Mouse (Mus musculus) heart, postnatal 4 days (tissue): Measurements from ENCODE around the gene Cbs. TPM values are rescaled to one million over a fixed set of nuclear protein-coding genes. Genes with fewer than 3 reads are reported as not detected.
A peak's percentile ranks its signal among the peaks of the same experiment; 100 is the strongest.

ENCODE experiments used
- DNase-seq: peaks from one replicate; pipeline ENCODE4 v3.0.0; 2021
- microRNA-seq, 2 experiments: library from miRNA; unstranded; fragments of <30 nt; microRNA quantifications; one replicate each; pipeline ENCODE4 v1.2.0; 2021 to 2022
- total RNA-seq, 2 experiments: library from RNA; stranded (reverse); gene quantifications; 2 replicates each; pipeline ENCODE4 v1.2.3; 2021

The Cbs gene
- total RNA-seq, 2 experiments from 2014 or later: 0.45 to 1.1 TPM

- DNase-seq: no peak
These were observed 48.9 kb downstream of the Cbs start for GRCm38 (mm10) chr17:31588115-31588514.

- no peak for DNase-seq
These were observed 53.3 kb downstream of the Cbs start for GRCm38 (mm10) chr17:31583781-31584180.

- DNase-seq: no peak
These were observed 53.9 kb downstream of the Cbs start for GRCm38 (mm10) chr17:31583185-31583584.

- no peak for DNase-seq
These were observed 56.7 kb downstream of the Cbs start for GRCm38 (mm10) chr17:31580344-31580743.

- no peak for DNase-seq
These were observed 60.5 kb downstream of the Cbs start for GRCm38 (mm10) chr17:31576394-31577175.

- DNase-seq: no peak
These were observed 62.4 kb downstream of the Cbs start for GRCm38 (mm10) chr17:31574662-31575061.

- no peak for DNase-seq
These were observed 65.3 kb downstream of the Cbs start for GRCm38 (mm10) chr17:31571689-31572088.

GRCm38 (mm10) chr17:31570321-31570925 lies 66.6 kb downstream of the Cbs start:
- DNase-seq: peak; percentile 50

GRCm38 (mm10) chr17:31569756-31570155 lies 67.3 kb downstream of the Cbs start:
- no peak for DNase-seq

GRCm38 (mm10) chr17:31566276-31566675 lies 70.8 kb downstream of the Cbs start:
- no peak for DNase-seq

GRCm38 (mm10) chr17:31565141-31566056 lies 71.6 kb downstream of the Cbs start:
- peak; percentile 77 for DNase-seq

- no peak for DNase-seq
These were observed 72.2 kb downstream of the Cbs start for GRCm38 (mm10) chr17:31564858-31565140.

GRCm38 (mm10) chr17:31564015-31564857 lies 72.8 kb downstream of the Cbs start, which contains the start of gene Pknox1:
Gene Pknox1, plus strand, starts transcription at chr17:31564734.
- peak; percentile 99 for DNase-seq

- peak; percentile 39 for DNase-seq
These were observed 73.4 kb downstream of the Cbs start for GRCm38 (mm10) chr17:31563632-31564014.

- no peak for DNase-seq
These were observed 77.8 kb downstream of the Cbs start for GRCm38 (mm10) chr17:31559021-31559789.

Small RNA genes within 50 kb of the gene (microRNA-seq; reads per million reads assigned to microRNA genes)
- gene Gm24970: 0 reads per million in 2 experiments

Other genes starting within 250 kb of the Cbs start
- gene Wdr4, start 117.3 kb downstream of the Cbs start, total RNA-seq: 10 to 100 TPM; 15.9 to 16.4 TPM
- 100 to 1,000 TPM; 873 to 920 TPM for gene Ndufv3, start 117.1 kb downstream of the Cbs start, total RNA-seq
- 10 to 100 TPM; 17.0 to 17.9 TPM for gene Pknox1, start 72.5 kb downstream of the Cbs start, total RNA-seq
- gene U2af1, start 21.7 kb upstream of the Cbs start, total RNA-seq: 100 to 1,000 TPM; 160 to 162 TPM
- gene Cryaa, start 40.6 kb upstream of the Cbs start, total RNA-seq: not detected
- gene Sik1, start 218.6 kb upstream of the Cbs start, total RNA-seq: 10 to 100 TPM; 74.3 to 79.7 TPM